Mouse (Mus musculus) forebrain, embryonic 16.5 days (tissue): ENCODE data around the gene Myh10. TPM values are rescaled to one million over a fixed set of nuclear protein-coding genes. Genes with fewer than 3 reads are reported as not detected.

Experiments used
- ATAC-seq: fragments of 200-750 bp; cut with Nextera tagmentation; 2 replicates; pipeline ENCODE4 v1.8.0; 2017; ENCODE audit warnings: mild to moderate bottlenecking, moderate library complexity
- H3K27ac ChIP-seq: fragments of 300-500 bp; sonication (generic); 2 replicates; pipeline ENCODE4 v1.5.1; 2014; ENCODE audit warnings: low read length, control low read depth
- H3K27me3 ChIP-seq: fragments of 300-500 bp; sonication (generic); replicated peaks from 2 replicates; pipeline ENCODE4 v1.6.1; 2014; ENCODE audit warnings: low read length; ENCODE audit not compliant: control insufficient read depth, insufficient read depth
- H3K36me3 ChIP-seq: fragments of 300-500 bp; sonication (generic); 2 replicates; pipeline ENCODE4 v1.6.1; 2014; ENCODE audit not compliant: control insufficient read depth, insufficient read depth
- H3K4me1 ChIP-seq: fragments of 300-500 bp; sonication (generic); replicated peaks from 2 replicates; pipeline ENCODE4 v1.6.1; 2014; ENCODE audit warnings: low read length; ENCODE audit not compliant: control insufficient read depth, insufficient read depth
- H3K4me2 ChIP-seq: fragments of 300-500 bp; sonication (generic); 2 replicates; pipeline ENCODE4 v1.6.1; 2014; ENCODE audit warnings: mild to moderate bottlenecking, low read length, control low read depth
- H3K4me3 ChIP-seq: fragments of 300-500 bp; sonication (generic); replicated peaks from 2 replicates; pipeline ENCODE4 v1.5.1; 2014; ENCODE audit warnings: mild to moderate bottlenecking, low read length, control low read depth
- H3K9ac ChIP-seq: fragments of 300-500 bp; sonication (generic); replicated peaks from 2 replicates; pipeline ENCODE4 v1.6.1; 2014; ENCODE audit warnings: low read depth, low read length, control low read depth
- H3K9me3 ChIP-seq: fragments of 300-500 bp; sonication (generic); 2 replicates; pipeline ENCODE4 v1.6.1; 2016; ENCODE audit warnings: low read length; ENCODE audit not compliant: control insufficient read depth
- WGBS: fragments of 180-500 bp; shearing (Covaris S2); extraction: QIAGEN DNeasy Blood & Tissue Kit; methylation state at CpG from one replicate; pipeline ENCODE4 v1.1.7; 2014; 5-methylcytosine and 5-hydroxymethylcytosine counted together
- polyA plus RNA-seq: library from polyadenylated mRNA; unstranded; fragments of >200 nt; fragmentation: Nextera tagmentation; extraction: Ambion mirVana; gene quantifications from 2 replicates; pipeline ENCODE4 v1.2.1, GENCODE M21; 2015

Gene Myh10
- polyA plus RNA-seq, 1 experiment from 2014 or later: 136 TPM

GRCm38 (mm10) chr11:68690465-68690864 is 894 bp upstream of the Myh10 start:
- H3K4me2 ChIP-seq: no peak overlapping the region

GRCm38 (mm10) chr11:68692010-68692692 is 792 bp downstream of the Myh10 start:
- H3K27ac ChIP-seq: peak overlapping the region; percentile 94
- ATAC-seq: peak; percentile 14; the same call in 1 of the 2 replicates
- no peaks in the 10 kb centered on the region for H3K36me3 ChIP-seq
- H3K4me3 ChIP-seq: peak overlapping the region; percentile 92
- H3K27me3 ChIP-seq: no peaks in the 10 kb centered on the region
- H3K9ac ChIP-seq: peak overlapping the region; percentile 97
- H3K4me1 ChIP-seq: peaks cover 13% of the 10 kb centered on the region
- peak overlapping the region; percentile 54 for H3K4me2 ChIP-seq
- WGBS: under 1% methylated on average over 34 of the region's 34 CpGs
- no peaks in the 10 kb centered on the region for H3K9me3 ChIP-seq

More at GRCm38 (mm10) chr11:68690465-68690864, 894 bp upstream of the Myh10 start:
- no peak overlapping the region for H3K4me3 ChIP-seq
- H3K9me3 ChIP-seq: no peaks in the 10 kb centered on the region
- H3K36me3 ChIP-seq: no peaks in the 10 kb centered on the region
- H3K27ac ChIP-seq: no peak overlapping the region
- peaks cover 13% of the 10 kb centered on the region for H3K4me1 ChIP-seq
- ATAC-seq: no peak
- H3K9ac ChIP-seq: no peak overlapping the region
- no peaks in the 10 kb centered on the region for H3K27me3 ChIP-seq
- 76% methylated on average over 5 of the region's 5 CpGs for whole genome bisulfite sequencing

DNA sequence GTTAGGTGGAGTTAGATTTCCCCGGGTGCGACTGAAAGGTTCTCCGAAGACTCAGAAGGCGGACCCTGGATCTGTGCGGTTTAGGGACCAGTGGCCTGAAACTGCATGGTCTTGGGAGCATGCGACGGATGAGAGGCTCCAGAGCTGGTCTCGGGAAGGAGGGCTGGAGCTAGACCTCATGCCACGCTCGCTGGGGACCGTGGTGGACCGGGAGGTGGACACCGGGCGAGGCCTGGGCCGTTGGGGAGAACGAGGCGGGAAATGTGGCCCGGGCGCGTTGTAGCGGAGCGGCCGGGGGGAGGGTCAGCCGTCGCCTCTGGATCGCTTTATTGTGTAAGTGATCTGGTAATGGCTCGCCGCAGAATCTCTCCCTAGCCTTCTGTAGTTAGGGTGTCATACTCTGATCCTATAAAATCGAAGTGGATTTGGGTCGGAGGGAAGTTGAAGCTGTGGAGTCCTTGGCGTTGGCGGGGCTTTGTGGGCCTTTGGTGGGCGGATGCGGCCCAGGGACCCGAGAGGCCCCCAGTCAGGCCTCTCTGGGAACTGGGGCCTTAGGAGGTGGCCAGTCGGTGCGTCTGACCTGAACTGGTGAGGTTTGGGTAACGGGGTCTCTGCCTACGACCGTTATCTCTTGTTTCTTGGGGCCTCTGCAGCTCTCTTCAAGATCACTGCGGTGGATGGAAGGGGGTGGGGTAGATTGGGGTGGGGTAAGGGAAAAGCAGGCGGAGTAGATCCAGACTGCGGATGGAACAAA is 1.5 kb downstream of the Myh10 start:
- peak overlapping the region; percentile 94 for H3K27ac ChIP-seq
- WGBS: under 1% methylated on average over 43 of the region's 43 CpGs
- H3K27me3 ChIP-seq: no peaks in the 10 kb centered on the region
- no peak for ATAC-seq
- peaks cover 13% of the 10 kb centered on the region for H3K4me1 ChIP-seq
- H3K4me3 ChIP-seq: peak overlapping the region; percentile 92
- no peaks in the 10 kb centered on the region for H3K36me3 ChIP-seq
- peak overlapping the region; percentile 54 for H3K4me2 ChIP-seq
- peak overlapping the region; percentile 97 for H3K9ac ChIP-seq
- H3K9me3 ChIP-seq: no peaks in the 10 kb centered on the region

DNA sequence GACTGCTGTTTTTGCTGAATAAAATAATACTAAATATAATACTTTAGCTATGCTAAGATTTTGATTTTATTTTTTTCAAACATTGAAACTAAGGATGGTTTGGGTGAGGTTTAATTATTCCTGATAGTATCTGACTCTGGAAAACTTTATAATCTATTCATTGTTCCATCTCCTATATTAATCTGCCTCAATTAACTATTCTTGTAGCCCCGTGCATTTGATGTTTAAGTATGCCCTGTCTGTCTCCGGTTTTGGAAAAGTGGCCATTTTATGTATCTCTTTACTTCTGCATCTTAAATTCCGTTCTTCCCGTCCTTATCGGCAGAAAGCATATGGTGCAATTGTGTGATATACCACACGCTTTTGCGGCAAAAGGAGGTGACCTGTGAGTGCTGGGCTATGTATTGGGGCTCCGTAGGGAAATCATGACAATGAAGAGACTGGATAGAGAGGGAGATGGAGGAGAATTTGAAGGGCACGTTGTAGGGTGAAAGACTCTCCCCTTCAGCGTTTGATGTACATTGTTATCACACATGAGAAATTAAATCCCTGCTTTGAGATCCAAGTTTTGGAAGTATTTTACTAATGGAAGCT is 2.2 kb downstream of the Myh10 start:
- Histone ChIP-seq H3K9me3 (no peaks in the 10 kb centered on the region), H3K4me3 (peak overlapping the region; percentile 92), H3K27ac (peak overlapping the region; percentile 94), H3K27me3 (no peaks in the 10 kb centered on the region), H3K4me1 (peaks cover 13% of the 10 kb centered on the region), H3K36me3 (no peaks in the 10 kb centered on the region), H3K9ac (peak overlapping the region; percentile 97), H3K4me2 (peak overlapping the region; percentile 54)
- no peak for ATAC-seq
- WGBS: 4% methylated on average over 10 of the region's 10 CpGs

DNA sequence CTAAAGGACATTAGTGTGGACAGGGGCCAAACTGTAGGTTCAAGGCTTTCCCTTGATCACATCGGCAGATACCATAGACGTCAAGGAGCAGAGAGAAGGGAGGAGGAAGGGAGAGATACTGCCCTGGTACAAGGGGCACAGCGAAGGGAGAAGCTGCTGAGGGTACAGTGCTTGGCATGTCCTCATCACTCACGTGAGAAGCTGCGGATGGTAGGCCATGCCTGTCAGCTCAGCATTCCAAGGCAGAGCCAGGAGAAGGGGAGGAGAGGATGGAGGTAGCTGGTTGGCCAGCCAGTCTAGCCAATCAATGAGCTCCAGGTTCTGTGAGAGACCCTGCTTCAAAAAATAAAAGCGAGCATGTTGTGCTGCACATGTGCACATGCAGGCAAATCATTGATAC is 11.0 kb downstream of the Myh10 start:
- Histone ChIP-seq H3K9ac (no peak overlapping the region), H3K4me1 (peaks cover 3% of the 10 kb centered on the region; the same call in 1 of the 2 replicates), H3K27ac (no peak overlapping the region), H3K9me3 (no peaks in the 10 kb centered on the region), H3K27me3 (no peaks in the 10 kb centered on the region), H3K36me3 (peaks cover 46% of the 10 kb centered on the region), H3K4me3 (no peak overlapping the region), H3K4me2 (no peak overlapping the region)
- ATAC-seq: no peak
- WGBS: 96% methylated on average over 6 of the region's 6 CpGs

DNA sequence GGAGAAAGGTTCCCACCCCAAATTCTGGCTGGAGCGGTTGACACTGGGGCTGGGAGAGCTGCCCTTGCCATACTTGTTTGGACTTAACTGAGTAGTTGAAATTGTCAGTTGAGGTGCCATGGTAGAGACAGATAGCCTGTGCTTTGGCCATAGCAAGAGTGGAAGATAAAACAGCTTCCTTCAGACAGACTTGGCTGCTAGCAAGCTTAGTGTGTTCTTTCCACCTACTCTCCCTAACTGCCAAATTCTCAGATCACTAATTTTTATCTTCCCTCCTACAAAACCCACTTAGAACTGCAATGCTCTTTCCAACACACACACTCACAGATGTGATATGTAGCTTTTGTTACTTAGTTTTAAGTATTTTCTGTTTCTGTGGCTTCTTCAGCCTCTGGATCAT is 12.0 kb downstream of the Myh10 start:
- no peak overlapping the region for H3K4me3 ChIP-seq
- no peak overlapping the region for H3K27ac ChIP-seq
- peaks cover 46% of the 10 kb centered on the region for H3K36me3 ChIP-seq
- H3K9me3 ChIP-seq: no peaks in the 10 kb centered on the region
- H3K9ac ChIP-seq: no peak overlapping the region
- H3K27me3 ChIP-seq: no peaks in the 10 kb centered on the region
- H3K4me1 ChIP-seq: peaks cover 3% of the 10 kb centered on the region; the same call in 1 of the 2 replicates
- H3K4me2 ChIP-seq: no peak overlapping the region
- WGBS: 100% methylated on average over 1 of the region's 1 CpGs
- no peak for ATAC-seq

- Histone ChIP-seq H3K36me3 (peaks cover 44% of the 10 kb centered on the region), H3K9me3 (no peaks in the 10 kb centered on the region), H3K27me3 (no peaks in the 10 kb centered on the region), H3K27ac (no peak overlapping the region), H3K4me1 (peaks cover 3% of the 10 kb centered on the region; the same call in 1 of the 2 replicates), H3K9ac (no peak overlapping the region), H3K4me3 (no peak overlapping the region), H3K4me2 (no peak overlapping the region)
- WGBS: 97% methylated on average over 1 of the region's 1 CpGs
- no peak for ATAC-seq
These were observed 12.9 kb downstream of the Myh10 start for GRCm38 (mm10) chr11:68704258-68704657.

GRCm38 (mm10) chr11:68704847-68705246 is 13.5 kb downstream of the Myh10 start:
- peaks cover 3% of the 10 kb centered on the region; the same call in 1 of the 2 replicates for H3K4me1 ChIP-seq
- H3K27ac ChIP-seq: no peak overlapping the region
- H3K9me3 ChIP-seq: no peaks in the 10 kb centered on the region
- no peak overlapping the region for H3K4me2 ChIP-seq
- 100% methylated on average over 2 of the region's 2 CpGs for WGBS
- no peaks in the 10 kb centered on the region for H3K27me3 ChIP-seq
- no peak for ATAC-seq
- no peak overlapping the region for H3K9ac ChIP-seq
- H3K4me3 ChIP-seq: no peak overlapping the region
- H3K36me3 ChIP-seq: peaks cover 38% of the 10 kb centered on the region
